Mouse (Mus musculus) heart, embryonic 16.5 days (tissue): ENCODE data around the gene Rad23a. TPM values are rescaled to one million over a fixed set of nuclear protein-coding genes. Genes with fewer than 3 reads are reported as not detected.

Experiments
- ATAC-seq: fragments of 200-750 bp; cut with Nextera tagmentation; replicated peaks from 2 replicates; pipeline ENCODE4 v1.8.0; 2017; ENCODE audit warnings: moderate number of reproducible peaks; ENCODE audit not compliant: insufficient read depth, low FRiP score; ENCODE audit errors: extremely low read depth
- H3K27ac ChIP-seq: fragments of 300-500 bp; sonication (generic); 2 replicates; pipeline ENCODE4 v1.5.1; 2014; ENCODE audit warnings: mild to moderate bottlenecking, low read length, control low read depth, moderate library complexity
- H3K27me3 ChIP-seq: fragments of 300-500 bp; sonication (generic); 2 replicates; pipeline ENCODE4 v1.6.1; 2014; ENCODE audit warnings: low read length, mixed read lengths; ENCODE audit not compliant: control insufficient read depth, insufficient read depth
- H3K36me3 ChIP-seq: fragments of 300-500 bp; sonication (generic); 2 replicates; pipeline ENCODE4 v1.6.1; 2014; ENCODE audit not compliant: control insufficient read depth, insufficient read depth
- H3K4me1 ChIP-seq: fragments of 300-500 bp; sonication (generic); 2 replicates; pipeline ENCODE4 v1.6.1; 2014; ENCODE audit warnings: low read length, mixed read lengths; ENCODE audit not compliant: control insufficient read depth, insufficient read depth
- H3K4me2 ChIP-seq: fragments of 300-500 bp; sonication (generic); 2 replicates; pipeline ENCODE4 v1.6.1; 2014; ENCODE audit warnings: low read depth, mild to moderate bottlenecking, control low read depth, low read length
- H3K4me3 ChIP-seq: fragments of 300-500 bp; sonication (generic); 2 replicates; pipeline ENCODE4 v1.5.1; 2014; ENCODE audit warnings: mild to moderate bottlenecking, control low read depth, low read length
- H3K9ac ChIP-seq: fragments of 300-500 bp; sonication (generic); 2 replicates; pipeline ENCODE4 v1.6.1; 2014; ENCODE audit warnings: low read length, control low read depth
- H3K9me3 ChIP-seq: fragments of 300-500 bp; sonication (generic); replicated peaks from 2 replicates; pipeline ENCODE4 v1.6.1; 2016; ENCODE audit warnings: low read length; ENCODE audit not compliant: control insufficient read depth
- WGBS: fragments of 180-500 bp; shearing (Covaris S2); extraction: QIAGEN DNeasy Blood & Tissue Kit; methylation state at CpG from one replicate; pipeline ENCODE4 v1.1.7; 2014; 5-methylcytosine and 5-hydroxymethylcytosine counted together
- polyA plus RNA-seq: library from polyadenylated mRNA; unstranded; fragments of >200 nt; fragmentation: Nextera tagmentation; extraction: Ambion mirVana; gene quantifications from 2 replicates; pipeline ENCODE4 v1.2.1, GENCODE M21; 2015

Rad23a gene
- polyA plus RNA-seq, 1 experiment from 2014 or later, result 131 TPM

DNA sequence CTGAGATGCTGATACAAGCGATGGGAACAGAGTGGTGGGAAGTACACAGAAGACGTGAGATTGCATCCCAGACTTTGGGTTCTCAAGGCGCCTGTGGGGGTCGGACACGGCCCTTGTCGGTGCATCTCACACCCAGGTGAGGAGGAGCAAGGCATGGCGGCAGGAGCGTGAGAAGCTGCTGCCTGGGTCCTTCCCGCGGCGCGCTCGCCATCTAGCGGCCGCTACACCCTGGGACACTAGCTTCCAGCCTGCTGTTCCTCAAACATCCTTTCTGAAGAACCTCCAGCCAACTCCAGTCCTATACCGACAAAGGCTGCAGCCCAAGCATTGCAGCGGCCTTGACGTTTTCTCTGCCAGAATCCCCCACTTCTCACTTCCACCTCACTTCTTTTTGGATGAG lies 16.8 kb downstream of the Rad23a start:
- no peaks in the 10 kb centered on the region for H3K9me3 ChIP-seq
- H3K36me3 ChIP-seq, result no peaks in the 10 kb centered on the region
- peaks cover 11% of the 10 kb centered on the region for H3K4me1 ChIP-seq
- peak overlapping the region; percentile 45 for H3K4me2 ChIP-seq
- no peak overlapping the region for H3K4me3 ChIP-seq
- WGBS, result under 1% methylated on average over 18 of the region's 18 CpGs
- H3K9ac ChIP-seq, result no peak overlapping the region
- H3K27me3 ChIP-seq, result no peaks in the 10 kb centered on the region
- no peak overlapping the region for H3K27ac ChIP-seq
- peak; percentile 50 for ATAC-seq

DNA sequence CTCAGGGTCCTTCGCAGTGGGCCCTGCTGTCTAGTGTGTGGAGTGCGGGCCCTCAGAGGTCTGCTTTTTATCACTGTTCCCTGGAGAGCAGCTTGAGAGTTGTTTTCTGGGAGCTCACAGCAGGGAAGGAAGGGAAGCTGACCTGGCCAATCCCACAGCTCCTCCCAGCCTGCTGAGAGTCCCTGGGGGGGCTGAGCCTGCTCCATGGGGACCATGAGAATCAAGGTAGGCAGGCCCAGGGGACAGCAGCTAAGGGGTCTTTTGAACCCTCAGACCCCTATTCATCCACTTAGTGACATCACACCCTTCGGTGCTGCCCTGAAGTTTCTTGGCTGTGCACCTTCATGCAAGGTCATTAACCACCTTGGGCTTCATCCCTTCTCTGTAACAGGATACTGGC lies 17.7 kb downstream of the Rad23a start, which contains the start of gene Dand5:
Dand5 (minus strand) TSS at position 101 of the 400 bp plus-strand sequence.
- no peak for ATAC-seq
- WGBS, result 36% methylated on average over 3 of the region's 3 CpGs
- H3K27ac ChIP-seq, result no peak within 1 kb of the TSS
- no peak within 1 kb of the TSS for H3K4me3 ChIP-seq
- peak within 1 kb of the TSS; percentile 38; the same call in 1 of the 2 replicates for H3K9ac ChIP-seq
- H3K36me3 ChIP-seq, result no peaks in the 10 kb centered on the region
- H3K4me2 ChIP-seq, result peak within 1 kb of the TSS; percentile 45
- H3K27me3 ChIP-seq, result no peaks in the 10 kb centered on the region
- H3K9me3 ChIP-seq, result no peaks in the 10 kb centered on the region
- peaks cover 11% of the 10 kb centered on the region for H3K4me1 ChIP-seq

DNA sequence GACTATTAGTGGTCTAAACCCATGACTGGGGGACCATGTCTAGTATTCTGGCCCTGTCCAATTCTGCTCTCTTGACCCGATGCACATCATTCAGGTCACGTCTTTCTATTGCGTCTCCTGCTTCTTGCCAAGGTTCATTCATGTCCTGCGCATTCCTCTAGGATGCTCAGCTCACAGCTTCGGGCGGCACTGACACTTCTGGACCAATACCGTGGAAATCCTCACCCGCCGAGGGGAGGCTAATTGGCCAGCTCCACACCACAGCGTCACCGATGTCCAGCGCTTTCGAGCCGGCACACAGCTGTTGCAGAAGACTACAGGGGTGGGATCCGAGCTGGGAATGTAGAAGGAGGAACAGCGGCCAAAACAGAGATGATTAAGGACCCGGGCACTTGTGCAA lies 24.3 kb downstream of the Rad23a start:
- no peak overlapping the region for H3K9ac ChIP-seq
- peaks cover 14% of the 10 kb centered on the region for H3K4me1 ChIP-seq
- no peak overlapping the region for H3K4me3 ChIP-seq
- H3K4me2 ChIP-seq, result no peak overlapping the region
- H3K36me3 ChIP-seq, result no peaks in the 10 kb centered on the region
- H3K27ac ChIP-seq, result no peak overlapping the region
- no peak for ATAC-seq
- no peaks in the 10 kb centered on the region for H3K9me3 ChIP-seq
- 69% methylated on average over 17 of the region's 17 CpGs for WGBS
- H3K27me3 ChIP-seq, result peaks cover 6% of the 10 kb centered on the region; the same call in 1 of the 2 replicates

DNA sequence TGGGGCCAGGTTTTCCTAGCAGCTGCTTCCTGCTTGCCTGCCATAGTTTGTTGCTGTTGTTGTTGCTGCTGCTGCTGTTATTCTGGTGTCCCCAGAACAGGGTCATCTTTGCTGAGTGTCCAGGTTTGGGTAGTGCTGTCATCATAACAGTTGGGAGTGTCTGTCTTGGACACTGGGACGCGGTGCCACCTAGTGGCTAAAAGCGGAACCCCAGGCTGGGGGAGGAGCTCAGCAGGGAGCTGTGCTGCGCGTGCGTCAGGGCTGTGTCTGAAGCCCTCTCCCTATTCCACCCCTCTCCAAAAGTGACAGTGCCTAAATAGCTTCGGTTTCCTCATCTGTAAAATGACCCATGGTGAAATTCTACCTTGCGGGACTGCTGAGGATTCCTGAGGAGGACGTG lies 24.9 kb downstream of the Rad23a start:
- ATAC-seq, result peak; percentile 63; the same call in 1 of the 2 replicates
- H3K27me3 ChIP-seq, result peaks cover 6% of the 10 kb centered on the region; the same call in 1 of the 2 replicates
- H3K9me3 ChIP-seq, result no peaks in the 10 kb centered on the region
- H3K4me3 ChIP-seq, result no peak overlapping the region
- H3K36me3 ChIP-seq, result no peaks in the 10 kb centered on the region
- no peak overlapping the region for H3K27ac ChIP-seq
- H3K4me1 ChIP-seq, result peaks cover 16% of the 10 kb centered on the region
- WGBS, result 12% methylated on average over 9 of the region's 9 CpGs
- H3K4me2 ChIP-seq, result no peak overlapping the region
- H3K9ac ChIP-seq, result no peak overlapping the region

DNA sequence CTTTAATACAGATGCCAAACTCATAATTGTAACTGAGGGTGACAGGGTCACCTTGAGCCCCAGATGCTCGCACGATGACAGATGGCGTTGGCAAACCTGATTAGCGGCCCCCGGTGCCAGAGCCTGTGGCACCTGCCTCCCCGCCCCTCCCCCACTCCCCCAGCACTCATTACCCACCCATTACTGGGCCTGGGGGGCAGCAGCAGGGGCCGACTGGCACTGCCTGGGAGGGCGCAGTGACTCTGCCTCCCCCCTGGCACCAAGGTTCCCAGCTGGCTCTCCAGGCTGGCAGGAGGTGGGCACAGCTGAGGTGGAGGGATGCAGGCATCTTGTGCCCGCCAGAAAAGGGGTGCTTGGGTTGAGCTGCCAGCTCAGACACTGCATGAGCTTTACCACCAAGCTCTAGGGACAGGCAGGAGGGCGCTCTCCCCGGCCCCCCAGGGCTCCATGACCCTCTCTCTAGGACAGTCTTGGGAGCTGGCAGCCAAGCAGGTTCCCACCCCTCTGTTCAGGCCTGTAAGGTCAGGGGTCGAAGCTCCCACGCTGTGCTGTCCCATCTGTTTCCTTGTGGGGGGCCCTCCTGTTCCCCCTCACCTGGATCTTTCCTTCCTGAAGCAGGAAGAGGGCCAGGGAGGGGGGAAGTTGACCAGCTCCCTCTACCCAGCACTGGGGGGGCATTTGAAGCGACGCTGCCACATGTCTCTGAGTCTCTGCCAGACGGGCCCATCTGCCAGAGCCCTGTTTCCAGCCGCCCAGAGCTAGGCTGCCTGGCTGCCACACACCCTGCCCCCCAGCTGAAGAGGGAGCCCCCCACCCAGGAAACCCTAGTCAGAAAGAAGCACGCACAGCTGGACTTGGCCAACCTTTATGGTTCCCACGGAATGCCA lies 25.7 kb downstream of the Rad23a start:
- H3K9ac ChIP-seq, result peak overlapping the region; percentile 22; the same call in 1 of the 2 replicates
- H3K4me1 ChIP-seq, result peaks cover 16% of the 10 kb centered on the region
- H3K4me3 ChIP-seq, result no peak overlapping the region
- no peak overlapping the region for H3K4me2 ChIP-seq
- 40% methylated on average over 19 of the region's 19 CpGs for WGBS
- no peaks in the 10 kb centered on the region for H3K36me3 ChIP-seq
- H3K27me3 ChIP-seq, result peaks cover 6% of the 10 kb centered on the region; the same call in 1 of the 2 replicates
- H3K27ac ChIP-seq, result no peak overlapping the region
- H3K9me3 ChIP-seq, result no peaks in the 10 kb centered on the region
- no peak for ATAC-seq

DNA sequence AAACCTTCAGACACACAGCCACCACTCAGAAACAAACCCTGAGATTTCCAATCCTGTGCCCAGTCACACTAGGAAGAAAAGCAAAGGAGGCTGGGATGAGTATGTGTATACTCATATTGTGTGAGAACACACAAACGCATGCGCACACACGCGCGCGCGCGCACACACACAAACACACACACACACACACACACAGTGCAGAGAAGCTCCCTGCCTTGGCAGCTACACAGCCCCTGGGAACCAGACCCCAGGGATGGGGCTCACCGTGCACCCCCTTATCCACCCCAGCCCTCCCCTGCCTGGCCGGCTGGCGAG lies 26.3 kb downstream of the Rad23a start:
- Histone ChIP-seq H3K4me3 (no peak overlapping the region), H3K27me3 (peaks cover 6% of the 10 kb centered on the region; the same call in 1 of the 2 replicates), H3K27ac (no peak overlapping the region), H3K4me2 (no peak overlapping the region), H3K36me3 (no peaks in the 10 kb centered on the region), H3K9ac (no peak overlapping the region), H3K4me1 (peaks cover 16% of the 10 kb centered on the region), H3K9me3 (no peaks in the 10 kb centered on the region)
- no peak for ATAC-seq
- WGBS, result 79% methylated on average over 11 of the region's 11 CpGs

DNA sequence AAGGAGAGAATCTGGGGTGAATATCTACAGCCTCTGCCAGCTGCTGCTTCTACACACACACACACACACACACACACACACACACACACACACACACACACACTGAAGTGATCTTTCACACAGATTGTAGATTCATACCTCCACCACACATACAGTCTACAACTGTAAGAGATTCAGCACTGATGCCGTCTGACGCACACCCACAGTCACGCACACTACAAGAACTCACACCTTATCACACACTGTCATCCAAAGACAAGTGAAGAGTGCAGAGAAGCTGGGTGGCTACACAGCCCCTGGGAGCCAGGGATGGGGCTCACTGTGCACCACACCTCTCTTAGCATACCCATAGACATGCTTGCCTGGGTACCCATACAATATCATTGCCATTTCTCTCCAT lies 26.6 kb downstream of the Rad23a start:
- H3K36me3 ChIP-seq, result no peaks in the 10 kb centered on the region
- no peak overlapping the region for H3K4me3 ChIP-seq
- no peak overlapping the region for H3K27ac ChIP-seq
- no peak for ATAC-seq
- no peaks in the 10 kb centered on the region for H3K9me3 ChIP-seq
- no peak overlapping the region for H3K4me2 ChIP-seq
- H3K27me3 ChIP-seq, result peaks cover 6% of the 10 kb centered on the region; the same call in 1 of the 2 replicates
- 54% methylated on average over 3 of the region's 3 CpGs for WGBS
- no peak overlapping the region for H3K9ac ChIP-seq
- H3K4me1 ChIP-seq, result peaks cover 16% of the 10 kb centered on the region

DNA sequence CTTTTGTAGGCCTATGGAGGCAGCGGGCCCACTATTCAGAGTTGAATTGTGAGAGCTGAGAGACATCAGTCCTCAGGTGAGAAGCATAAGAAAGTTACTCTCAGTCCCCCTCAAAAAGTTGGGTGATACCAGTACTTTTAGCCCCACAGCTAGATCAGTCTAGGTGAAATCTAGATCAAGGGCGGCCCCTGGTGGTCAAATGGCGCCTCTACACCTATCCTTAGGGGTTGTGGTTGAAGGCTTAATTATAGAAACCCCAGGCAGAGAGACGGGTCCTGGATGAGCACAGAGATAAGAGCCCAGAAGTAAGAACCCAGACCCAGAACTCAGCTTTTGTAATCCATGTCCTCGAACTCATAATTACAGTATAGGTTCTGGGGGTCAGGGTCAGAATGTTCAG lies 27.4 kb downstream of the Rad23a start:
- WGBS, result under 1% methylated on average over 5 of the region's 5 CpGs
- peaks cover 16% of the 10 kb centered on the region for H3K4me1 ChIP-seq
- no peaks in the 10 kb centered on the region for H3K36me3 ChIP-seq
- no peaks in the 10 kb centered on the region for H3K9me3 ChIP-seq
- H3K9ac ChIP-seq, result no peak overlapping the region
- peaks cover 6% of the 10 kb centered on the region; the same call in 1 of the 2 replicates for H3K27me3 ChIP-seq
- no peak overlapping the region for H3K27ac ChIP-seq
- no peak for ATAC-seq
- no peak overlapping the region for H3K4me3 ChIP-seq
- H3K4me2 ChIP-seq, result no peak overlapping the region

DNA sequence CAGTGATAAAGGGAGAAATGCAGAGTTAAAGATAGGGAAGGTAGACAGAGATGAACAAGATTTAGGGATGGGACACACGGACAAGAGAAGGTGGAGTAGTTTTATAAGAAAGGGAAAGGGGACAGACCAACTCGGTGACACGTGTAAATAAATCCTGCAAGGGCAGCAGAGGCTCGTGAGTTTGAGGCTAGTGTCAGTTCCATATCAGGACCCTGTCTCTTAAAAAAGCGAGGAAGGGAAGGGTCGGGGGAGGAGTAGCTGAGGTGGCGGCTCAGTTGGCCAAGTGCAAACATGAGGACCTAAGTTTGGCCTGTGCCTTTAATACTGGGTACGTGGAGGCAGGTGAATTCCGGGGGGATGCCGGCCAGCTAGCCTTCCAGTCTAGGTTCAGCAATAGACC lies 29.2 kb downstream of the Rad23a start:
- H3K27me3 ChIP-seq, result peaks cover 6% of the 10 kb centered on the region; the same call in 1 of the 2 replicates
- peaks cover 16% of the 10 kb centered on the region for H3K4me1 ChIP-seq

More for the DNA sequence above, 29.2 kb downstream of the Rad23a start:
- Histone ChIP-seq H3K27ac (no peak overlapping the region), H3K4me2 (peak overlapping the region; percentile 67), H3K9ac (peak overlapping the region; percentile 23; the same call in 1 of the 2 replicates), H3K9me3 (no peaks in the 10 kb centered on the region), H3K4me3 (peak overlapping the region; percentile 44), H3K36me3 (no peaks in the 10 kb centered on the region)
- WGBS, result 33% methylated on average over 10 of the region's 10 CpGs
- ATAC-seq, result no peak
